Mouse (Mus musculus) megakaryocyte, embryonic 14.5 days (primary cell): Measurements from ENCODE around the gene Akap6.

Source experiments
- FLI1 ChIP-seq: IDR thresholded peaks from 2 replicates; pipeline ENCODE4 v1.6.1; 2012; ENCODE audit warnings: low read length, inconsistent platforms, mixed read lengths
- GATA1 ChIP-seq: IDR thresholded peaks from 3 replicates; pipeline ENCODE4 v1.6.1; 2012; ENCODE audit warnings: mixed read lengths, low read length, inconsistent platforms, borderline replicate concordance

DNA sequence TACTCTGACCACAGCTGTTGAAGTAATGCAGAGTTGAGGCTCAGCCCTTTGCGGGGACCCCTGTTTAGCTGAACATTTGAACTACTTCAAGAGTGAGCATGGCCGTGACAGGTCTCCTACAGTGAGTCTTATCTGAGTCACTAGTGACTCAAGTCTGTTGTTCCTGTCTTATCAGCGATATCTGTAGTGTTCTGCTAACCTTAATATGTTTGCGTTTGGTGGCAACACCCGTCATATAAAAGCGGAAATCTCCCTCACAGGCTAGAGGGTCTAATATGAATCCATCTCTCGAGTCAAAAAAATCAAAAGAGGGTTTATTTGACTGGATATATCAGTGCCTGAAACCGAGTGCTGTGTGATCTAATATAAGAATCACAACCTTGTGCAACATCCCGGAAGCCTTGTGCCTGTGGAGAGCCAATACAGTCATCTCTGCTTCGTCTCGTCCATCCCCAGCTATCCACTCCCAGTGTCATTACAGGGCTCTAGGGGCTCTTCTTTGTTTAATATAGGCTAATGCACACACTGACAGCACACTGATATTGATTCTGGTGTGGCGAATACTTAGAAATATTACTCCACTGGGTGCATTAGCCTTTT, 3.3 kb downstream of the Akap6 start:
- TF ChIP-seq GATA1: no peak
- no peak for TF ChIP-seq FLI1
